Mouse (Mus musculus): ENCODE data around the gene Gm49380.

DNA sequence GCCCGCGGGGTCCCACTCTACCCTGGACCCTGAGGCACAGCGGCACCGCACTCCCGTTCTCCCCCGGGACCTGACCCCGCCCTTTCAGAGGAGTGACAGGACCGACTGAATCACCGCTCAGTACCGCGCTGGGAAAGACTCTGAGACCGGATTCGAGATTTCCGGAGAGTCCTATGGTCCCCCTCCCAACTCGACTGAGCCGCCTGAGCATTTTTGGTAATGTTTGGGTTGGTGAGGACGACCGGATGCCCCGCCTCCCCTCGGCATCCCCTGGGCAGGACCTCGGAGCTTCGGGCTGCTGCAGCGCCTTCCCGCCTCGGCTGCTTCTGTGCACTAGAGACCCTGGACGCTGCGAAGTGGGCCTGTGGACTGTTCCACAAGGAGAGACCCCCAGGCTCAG lies 16.7 kb upstream of the Gm49380 start:
- TF ChIP-seq CTCF (IDR thresholded peaks at IDR 0.05; ENCODE audit: low read depth, low read length) (no peak), POLR2A (IDR thresholded peaks at IDR 0.05; ENCODE audit: insufficient read depth, low read length) (no peak)
